Mouse (Mus musculus): ENCODE measurements around the gene H1f0.

The H1f0 gene

GRCm38 (mm10) chr15:79040501-79041416, 12.5 kb downstream of the H1f0 start:
- no peak for DNase-seq

GRCm38 (mm10) chr15:79041585-79041984, 13.3 kb downstream of the H1f0 start, which contains the start of gene Galr3:
Gene Galr3 (plus strand): TSS chr15:79041885.
- DNase-seq, result no peak

GRCm38 (mm10) chr15:79042721-79043491, 14.7 kb downstream of the H1f0 start:
- DNase-seq, result peak; percentile 50 to 66

GRCm38 (mm10) chr15:79044837-79045236, 16.6 kb downstream of the H1f0 start:
- no peak for DNase-seq

GRCm38 (mm10) chr15:79048186-79048585, 19.9 kb downstream of the H1f0 start:
- DNase-seq, result peak; percentile 35 to 42

- DNase-seq, result no peak
Measured at GRCm38 (mm10) chr15:79050160-79050845, 22.1 kb downstream of the H1f0 start.

GRCm38 (mm10) chr15:79050964-79051363, 22.7 kb downstream of the H1f0 start:
- DNase-seq, result no peak

- DNase-seq, result no peak
Measured at GRCm38 (mm10) chr15:79051461-79052360, 23.5 kb downstream of the H1f0 start.

GRCm38 (mm10) chr15:79052366-79052765, 24.1 kb downstream of the H1f0 start:
- DNase-seq, result no peak

GRCm38 (mm10) chr15:79056601-79057000, 28.4 kb downstream of the H1f0 start:
- DNase-seq, result no peak

GRCm38 (mm10) chr15:79057850-79058249, 29.6 kb downstream of the H1f0 start:
- DNase-seq, result no peak

GRCm38 (mm10) chr15:79060887-79061565, 32.8 kb downstream of the H1f0 start:
- no peak for DNase-seq

GRCm38 (mm10) chr15:79062376-79063159, 34.3 kb downstream of the H1f0 start, which contains the start of gene Ankrd54:
Gene Ankrd54 (minus strand): TSS chr15:79062893.
- DNase-seq, result peak; percentile 94 to 99

- DNase-seq, result no peak
Measured at GRCm38 (mm10) chr15:79063160-79063740, 35.0 kb downstream of the H1f0 start.

GRCm38 (mm10) chr15:79065086-79065770, 37.0 kb downstream of the H1f0 start:
- no peak for DNase-seq

- DNase-seq, result no peak
Measured at GRCm38 (mm10) chr15:79066276-79066675, 38.0 kb downstream of the H1f0 start.

- no peak for DNase-seq
Measured at GRCm38 (mm10) chr15:79067631-79068030, 39.4 kb downstream of the H1f0 start.

- no peak for DNase-seq
Measured at GRCm38 (mm10) chr15:79068416-79068815, 40.2 kb downstream of the H1f0 start.
